8 mouse cellular contexts compared by ENCODE assay signal in genomic region chr2:33821677-33822607, GRCm38 (mm10).
DNase-seq lines count a peak whose midpoint lies in the region; ATAC-seq and TF ChIP-seq lines count a peak whose summit lies in the region.

No protein-coding gene starts in this region.

- H3K27ac ChIP-seq in embryonic facial prominence, embryonic 13.5 days = peak overlapping the region; percentile 39; the same call in 1 of the 2 replicates
- no peak overlapping the region for H3K27ac ChIP-seq in kidney, embryonic 15.5 days
- H3K27ac ChIP-seq in limb, embryonic 14.5 days (replicated peaks; ENCODE audit: low read depth, low read length) = no peak overlapping the region

- H3K4me2 ChIP-seq in embryonic facial prominence, embryonic 13.5 days = no peak overlapping the region
- H3K4me2 ChIP-seq in kidney, embryonic 15.5 days = no peak overlapping the region
- no peak overlapping the region for H3K4me2 ChIP-seq in limb, embryonic 14.5 days (replicated peaks; ENCODE audit: low read depth, low read length, severe bottlenecking)

- H3K4me3 ChIP-seq in embryonic facial prominence, embryonic 13.5 days = no peak overlapping the region
- H3K4me3 ChIP-seq in kidney, embryonic 15.5 days (replicated peaks) = no peak overlapping the region
- H3K4me3 ChIP-seq in limb, embryonic 14.5 days (replicated peaks; ENCODE audit: low read length) = no peak overlapping the region

- peak; percentile 71 for DNase-seq in A20 (ENCODE audit: low read depth, low spot score)
- DNase-seq in adrenal gland, postnatal 36 days = peak; percentile 83 to 88
- peak; percentile 65 to 75 for DNase-seq in heart, adult 9 months (ENCODE audit: low spot score in 2 of 2)
- DNase-seq in limb, embryonic 14.5 days (ENCODE audit: low spot score) = peak; percentile 85
- DNase-seq in monocyte, adult 2 months (ENCODE audit: low read depth in 1 of 2, low spot score in 2 of 2) = peak; percentile 44 to 58
- DNase-seq in spleen, postnatal 14 days (ENCODE audit: low spot score in 2 of 2) = peak; percentile 81 to 87

- H3K9me3 ChIP-seq in embryonic facial prominence, embryonic 13.5 days = no peaks in the 10 kb centered on the region
- H3K9me3 ChIP-seq in kidney, embryonic 15.5 days (replicated peaks) = no peaks in the 10 kb centered on the region
- H3K9me3 ChIP-seq in limb, embryonic 14.5 days (ENCODE audit: control insufficient read depth, low read length) = no peaks in the 10 kb centered on the region

- no peak overlapping the region for H3K9ac ChIP-seq in embryonic facial prominence, embryonic 13.5 days
- H3K9ac ChIP-seq in kidney, embryonic 15.5 days = no peak overlapping the region
- H3K9ac ChIP-seq in limb, embryonic 14.5 days (ENCODE audit: low read depth, low read length, severe bottlenecking) = no peak overlapping the region

- H3K36me3 ChIP-seq in embryonic facial prominence, embryonic 13.5 days = peaks cover 67% of the 10 kb centered on the region
- peaks cover 79% of the 10 kb centered on the region for H3K36me3 ChIP-seq in kidney, embryonic 15.5 days
- H3K36me3 ChIP-seq in limb, embryonic 14.5 days (ENCODE audit: control insufficient read depth, insufficient read depth, low read length) = peaks cover 53% of the 10 kb centered on the region

- H3K4me1 ChIP-seq in embryonic facial prominence, embryonic 13.5 days = peaks cover 22% of the 10 kb centered on the region
- H3K4me1 ChIP-seq in kidney, embryonic 15.5 days = peaks cover 7% of the 10 kb centered on the region
- H3K4me1 ChIP-seq in limb, embryonic 14.5 days (ENCODE audit: control insufficient read depth, insufficient read depth, low read length) = peaks cover 22% of the 10 kb centered on the region

- 19% methylated on average over 13 of the region's 13 CpGs for WGBS in embryonic facial prominence, embryonic 13.5 days
- WGBS in kidney, embryonic 15.5 days = 28% methylated on average over 13 of the region's 13 CpGs
- 24% methylated on average over 13 of the region's 13 CpGs for WGBS in limb, embryonic 14.5 days

- no peaks in the 10 kb centered on the region for H3K27me3 ChIP-seq in embryonic facial prominence, embryonic 13.5 days
- no peaks in the 10 kb centered on the region for H3K27me3 ChIP-seq in kidney, embryonic 15.5 days
- H3K27me3 ChIP-seq in limb, embryonic 14.5 days (ENCODE audit: control insufficient read depth, insufficient read depth, low read length) = no peaks in the 10 kb centered on the region

- TF ChIP-seq POLR2A in limb, embryonic 14.5 days (IDR thresholded peaks at IDR 0.05; ENCODE audit: borderline replicate concordance, extremely low read depth, insufficient read depth, insufficient read length) = peak; percentile 37; the same call in 1 of the 2 replicates

- no peak for ATAC-seq in embryonic facial prominence, embryonic 13.5 days (ENCODE audit: insufficient number of reproducible peaks, insufficient read depth, low FRiP score, low TSS enrichment, low read depth)
- ATAC-seq in kidney, embryonic 15.5 days (replicated peaks; ENCODE audit: low FRiP score) = peak; percentile 73; the same call in 1 of the 2 replicates
- peak; percentile 80 for ATAC-seq in limb, embryonic 14.5 days (ENCODE audit: low FRiP score, low read depth)
